Mouse (Mus musculus) liver, embryonic 14.5 days (tissue): ENCODE measurements around the gene Gm5862.
"Not testable (repeated sequence)": the region's sequence is repeated elsewhere in the genome, so short reads cannot be mapped to it uniquely, and the experiment has no call there.

Source experiments
- CTCF ChIP-seq: IDR thresholded peaks from 2 replicates; pipeline ENCODE4 v1.5.1; 2016; ENCODE audit warnings: antibody characterized with exemption, low read depth, control low read depth
- EP300 ChIP-seq: IDR thresholded peaks from 2 replicates; pipeline ENCODE4 v1.6.1; 2016; ENCODE audit warnings: antibody characterized with exemption, low read depth

DNA sequence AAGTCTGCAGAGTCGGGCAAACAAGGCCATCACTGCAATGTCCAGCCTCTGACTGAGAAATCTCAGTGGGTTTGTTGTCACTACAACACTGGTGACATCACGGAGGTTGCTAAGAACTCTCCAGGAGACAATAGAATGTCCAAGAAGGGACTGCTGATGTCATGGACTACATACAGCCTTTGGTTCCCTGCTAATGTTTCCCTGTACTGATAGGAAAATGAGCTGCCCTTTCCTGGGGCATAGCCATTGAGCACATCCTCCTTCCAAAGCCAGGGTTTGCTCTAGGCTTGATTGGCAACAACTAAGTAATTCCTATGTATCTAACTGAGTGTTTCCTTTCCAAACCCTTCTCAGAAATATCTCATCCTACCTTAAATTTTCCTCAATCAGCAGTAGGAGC lies 35.8 kb upstream of the Gm5862 start, which contains the start of gene Gm7347:
- not testable (repeated sequence) for TF ChIP-seq CTCF, EP300
